Mouse (Mus musculus) stomach, adult 2 months (tissue): ENCODE results near the gene Cox11. TPM values are rescaled to one million over a fixed set of nuclear protein-coding genes. Genes with fewer than 3 reads are reported as not detected.

Experiments used
- polyA plus RNA-seq: library from polyadenylated mRNA; depleted of rRNA; stranded (reverse); fragments of >200 nt; gene quantifications from 2 replicates; pipeline ENCODE4 v1.2.3, GENCODE M21; 2012; rRNA removed

Cox11 gene
- 8.2 and 15.6 TPM in 2 replicates for polyA plus RNA-seq

DNA sequence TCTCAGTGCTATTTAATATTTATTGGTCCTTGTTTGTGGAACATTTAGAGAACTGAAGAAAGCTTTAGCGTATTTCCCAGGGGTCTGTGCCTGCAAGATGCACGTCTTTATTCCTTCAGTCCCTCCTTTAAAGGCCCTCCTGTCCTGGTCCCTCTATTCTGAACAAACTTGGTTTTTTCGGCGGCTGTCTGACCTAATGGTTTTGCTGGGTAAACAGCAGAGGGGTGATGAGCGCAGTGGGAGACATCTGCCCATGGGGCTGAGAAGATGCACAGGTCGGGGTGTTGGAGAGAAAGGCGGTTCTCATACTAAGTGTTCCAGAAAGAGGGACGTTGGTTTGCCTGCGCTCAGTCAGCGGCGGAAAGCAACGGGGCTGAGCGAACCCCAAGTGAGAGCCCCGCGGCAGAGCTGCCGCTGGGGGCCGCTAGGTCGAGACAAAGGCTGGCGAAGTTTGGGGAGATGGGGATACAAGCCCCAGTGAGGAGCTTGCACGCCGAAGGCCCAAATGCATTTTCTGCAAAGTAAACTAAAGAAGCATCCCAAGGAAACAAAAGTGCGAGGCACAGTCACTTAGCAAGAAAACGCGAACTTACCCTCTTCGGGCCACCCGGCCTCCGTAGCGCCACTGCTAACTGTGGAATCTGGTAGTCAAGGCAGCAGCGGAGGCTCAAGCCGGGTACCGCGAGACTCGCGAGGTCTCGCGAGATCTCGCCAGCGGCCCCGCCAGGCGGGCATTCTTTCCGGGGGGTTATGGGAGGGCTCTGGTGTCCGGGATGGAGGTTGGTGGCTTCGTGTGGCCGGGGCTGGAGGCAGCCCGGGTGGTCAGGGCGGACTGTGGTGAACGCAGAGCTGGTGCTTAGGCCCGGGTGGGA is at the start of gene Cox11, which contains the start of gene Stxbp4:
TSS of gene Cox11 (plus strand) at position 734 of the 872 bp plus-strand sequence.
TSS of gene Stxbp4 (minus strand) at position 645 of the 872 bp plus-strand sequence.

GRCm38 (mm10) chr11:90687460-90688416 is 49.8 kb downstream of the Cox11 start, which contains the start of gene Tom1l1:
Gene Tom1l1 (minus strand): TSS chr11:90688366.

Other genes with a start within 250 kb of the Cox11 start
- gene Hlf, start 247.3 kb upstream of the Cox11 start, polyA plus RNA-seq, result 1.2 and 2.1 TPM in 2 replicates
- 0.32 and 0.45 TPM in 2 replicates for gene Stxbp4, start 89 bp upstream of the Cox11 start, polyA plus RNA-seq
- 2.7 and 3.1 TPM in 2 replicates for gene Tom1l1, start 50.2 kb downstream of the Cox11 start, polyA plus RNA-seq